Mouse (Mus musculus) thymus, adult 2 months (tissue): ENCODE data around the gene Crybg3.

Source experiments
- CTCF ChIP-seq: fragments of 200-500 bp; IDR thresholded peaks from 2 replicates; pipeline ENCODE4 v1.5.1; 2012; ENCODE audit warnings: mild to moderate bottlenecking, control low read depth, low read length, moderate library complexity, borderline replicate concordance; ENCODE audit not compliant: control insufficient read depth, poor library complexity, insufficient read depth; ENCODE audit errors: extremely low read depth
- POLR2A ChIP-seq: fragments of 200-500 bp; IDR thresholded peaks from 2 replicates; pipeline ENCODE4 v1.6.1; 2012; ENCODE audit warnings: mild to moderate bottlenecking, low read length, control low read depth, moderate library complexity; ENCODE audit not compliant: control insufficient read depth, poor library complexity, insufficient read depth; ENCODE audit errors: extremely low read depth

DNA sequence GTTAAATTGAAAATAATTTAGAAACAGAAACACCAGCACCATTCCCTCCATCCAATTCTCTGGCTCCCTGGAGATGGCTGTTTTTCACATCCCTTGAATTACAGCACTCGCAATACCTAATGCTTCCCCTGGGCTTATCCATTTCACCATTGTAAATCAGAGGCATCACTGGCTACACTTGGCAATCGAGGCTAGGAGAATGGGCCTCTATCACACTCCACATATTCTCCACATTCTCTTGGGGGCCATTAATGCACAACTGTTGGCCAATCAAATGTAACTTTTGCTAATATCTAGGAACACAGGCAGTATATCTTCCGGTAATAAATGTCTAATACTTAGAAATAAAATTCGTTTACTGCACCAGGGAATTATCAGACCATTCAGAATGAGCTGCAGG is 137.2 kb downstream of the Crybg3 start:
- TF ChIP-seq CTCF, result no peak
- no peak for TF ChIP-seq POLR2A
